Mouse (Mus musculus): ENCODE measurements at regions not wholly inside any gene's neighbourhood (a gene's known extent, or its start where the extent isn't known, plus 50 kb on each side); places are given as distances from the start of the nearest gene placed in this dataset.

DNA sequence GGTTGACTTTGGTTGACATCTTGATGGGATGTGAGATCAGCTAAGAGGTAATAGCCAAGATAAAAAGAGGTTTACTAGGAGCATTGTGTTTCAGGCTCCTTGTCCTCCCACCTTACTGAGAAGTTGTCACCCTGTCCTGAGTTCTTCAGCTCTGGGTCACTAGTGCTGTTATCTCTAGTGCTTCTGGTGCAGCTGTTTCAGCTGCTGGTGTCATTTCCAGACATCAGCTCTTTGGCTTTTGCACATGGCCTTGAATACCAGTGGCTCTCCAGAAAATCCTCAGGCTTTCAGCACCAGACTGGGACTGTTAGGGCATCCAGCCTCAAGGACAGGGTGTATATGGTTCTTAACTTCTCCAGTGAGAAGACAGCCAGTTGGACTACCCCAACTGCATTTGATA is 697.9 kb upstream of the Ncam2 start:
- intact Hi-C loops (cut with DNase I), result no loop called here
- DNase-seq, result no peak

DNA sequence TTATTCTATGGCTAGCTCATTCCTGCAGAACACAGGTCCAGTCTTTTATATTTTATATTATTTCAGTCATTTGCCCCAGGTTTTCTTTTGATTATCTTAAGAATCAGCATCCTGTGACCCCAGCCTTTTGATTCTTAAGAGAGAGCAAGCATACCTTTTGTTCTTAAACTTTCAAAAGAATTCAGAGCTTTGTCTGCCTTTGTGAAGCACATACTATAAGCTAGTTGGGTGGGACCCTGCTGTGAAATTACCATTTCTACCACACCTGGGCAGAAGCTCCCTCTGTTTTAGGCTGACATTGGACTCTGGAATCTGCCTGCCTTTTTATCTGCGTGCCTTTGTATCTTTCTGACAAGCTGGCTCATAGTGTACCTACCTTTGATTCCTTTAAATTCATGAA is 697.2 kb upstream of the Ncam2 start:
- DNase-seq, result no peak
- intact Hi-C loops (cut with DNase I), result no loop called here

DNA sequence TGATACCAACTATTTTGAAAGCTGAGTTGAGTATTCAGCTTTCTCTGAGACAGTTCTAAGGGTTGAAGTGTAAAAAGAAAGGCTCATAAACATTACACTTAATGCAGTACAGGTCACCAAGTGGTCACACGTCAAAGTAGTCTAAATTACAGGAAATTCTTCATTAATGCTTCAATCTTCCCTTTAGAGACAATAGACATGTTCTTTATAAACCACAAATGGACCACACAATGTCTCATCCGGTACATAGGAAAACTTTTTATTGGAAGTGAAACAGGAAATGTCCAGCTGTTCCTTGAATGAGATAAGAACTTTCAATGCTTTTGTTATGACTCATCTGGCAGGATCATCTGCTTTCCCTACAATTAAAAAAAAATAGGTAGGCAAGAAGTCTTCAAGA is 687.8 kb upstream of the Ncam2 start:
- intact Hi-C loops (cut with DNase I), result no loop called here
- no peak for DNase-seq

DNA sequence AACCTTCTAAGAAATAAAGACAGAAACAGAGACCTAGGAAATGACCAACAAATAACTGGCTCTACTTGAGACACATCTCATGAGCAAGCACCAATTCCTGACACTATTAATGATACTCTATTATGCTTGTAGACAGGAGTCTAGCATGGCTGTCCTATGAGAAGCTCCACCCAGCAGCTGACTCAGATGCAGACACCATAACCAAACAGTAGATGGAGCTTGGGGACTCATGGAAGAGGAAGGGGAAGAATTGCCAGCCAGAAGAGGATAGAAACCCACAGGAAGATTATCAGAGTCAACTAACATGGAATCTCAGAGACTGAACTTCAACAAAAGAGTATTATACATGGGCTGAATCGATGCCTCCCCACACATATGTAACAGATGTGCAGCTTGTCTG is 662.5 kb upstream of the Ncam2 start:
- intact Hi-C loops (cut with DNase I), result loop anchor here (5.0 kb wide), 1 partner anchor 529 kb away; no protein-coding TSS in a partner anchor
- no peak for DNase-seq

DNA sequence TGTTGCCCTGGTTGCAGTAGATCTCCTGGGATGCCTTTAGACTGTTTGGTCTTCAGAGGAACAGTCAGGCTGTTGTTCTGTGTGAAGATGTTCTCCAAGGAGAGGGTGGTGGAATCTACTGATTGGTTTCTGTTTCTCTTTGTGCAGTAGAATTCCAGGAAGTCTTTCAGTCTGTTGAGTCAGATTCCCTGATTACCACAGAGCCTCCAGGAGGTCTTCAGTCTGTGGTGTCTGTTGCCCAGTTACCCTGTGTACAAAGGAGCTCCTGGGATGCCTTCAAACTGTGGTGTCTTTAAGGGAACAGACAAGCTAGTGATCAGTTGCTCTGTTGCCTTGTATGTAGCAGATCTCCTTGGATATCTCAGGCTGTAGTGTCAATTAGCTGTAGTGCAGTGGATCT is 653.9 kb upstream of the Ncam2 start:
- intact Hi-C loops (cut with DNase I), result no loop called here
- no peak for DNase-seq

DNA sequence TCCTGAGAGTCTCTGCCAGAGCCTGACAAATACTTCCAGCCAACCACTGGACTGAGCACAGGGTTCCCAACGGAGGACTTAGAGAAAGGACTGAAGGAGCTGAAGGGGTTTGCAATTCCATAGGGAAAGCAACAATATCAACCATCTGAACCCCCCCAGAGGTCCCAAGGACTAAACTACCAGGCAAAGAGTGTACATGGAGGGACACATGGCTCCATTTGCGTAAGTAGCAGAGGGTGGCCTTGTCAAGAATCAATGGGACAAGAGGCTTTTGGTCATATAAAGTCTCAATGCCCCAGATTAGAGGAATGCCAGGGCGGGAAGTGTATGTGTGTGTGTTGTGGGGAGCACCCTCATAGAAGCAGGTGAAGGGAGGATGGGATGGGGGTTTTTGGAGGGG is 633.4 kb upstream of the Ncam2 start:
- intact Hi-C loops (cut with DNase I), result no loop called here
- DNase-seq, result no peak

DNA sequence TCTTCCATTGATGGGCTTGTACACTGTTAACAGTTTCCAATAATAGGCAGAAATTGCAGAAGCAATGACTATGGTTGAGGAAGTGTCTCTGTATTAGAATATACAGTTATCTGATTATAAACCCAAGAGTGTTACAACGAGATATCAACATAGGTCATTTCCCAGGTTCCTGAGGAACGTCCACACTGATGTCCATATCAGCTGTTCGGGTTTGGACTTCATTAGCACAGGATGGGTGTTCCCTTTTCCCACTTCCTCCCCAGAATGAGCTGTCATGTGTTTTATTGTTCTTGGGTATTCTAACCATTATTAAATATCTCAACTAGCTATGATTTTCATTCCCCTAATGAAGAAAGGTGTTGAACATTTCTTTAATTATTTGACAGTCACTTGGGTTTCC is 613.2 kb upstream of the Ncam2 start:
- intact Hi-C loops (cut with DNase I), result no loop called here
- DNase-seq, result no peak

DNA sequence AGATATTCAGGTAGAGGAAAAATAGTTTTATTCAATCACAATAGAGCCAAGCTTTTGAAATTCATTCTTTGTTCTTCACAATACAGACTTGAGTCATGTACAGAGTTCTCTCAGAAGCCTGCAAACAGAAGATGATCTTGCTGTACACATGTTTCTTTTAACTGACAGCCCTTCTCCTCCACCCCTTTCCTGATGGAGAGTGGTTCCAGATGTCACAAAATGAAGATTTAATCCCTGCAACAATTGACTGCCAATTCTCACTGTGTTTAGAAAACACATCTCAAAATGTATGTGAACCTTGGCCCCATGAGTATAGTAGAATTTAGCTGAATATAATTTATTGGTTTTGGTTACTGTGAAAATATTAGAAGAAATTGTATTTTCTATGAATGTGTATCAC is 596.6 kb upstream of the Ncam2 start:
- no peak for DNase-seq
- intact Hi-C loops (cut with DNase I), result no loop called here

Measured in heart, postnatal 14 days (tissue).